Mouse (Mus musculus) v-Abl transformed pro-B cells (cell line): ENCODE data around the gene D5Ertd579e.

Source experiments
- in situ Hi-C, 2 experiments: fragments of 400-800 bp; cut with MboI; formaldehyde crosslinking; loops; one replicate each; pipeline ENCODE4 v1.15.1; 2025; ENCODE audit not compliant: unreplicated experiment in 2 of 2

The D5Ertd579e gene

GRCm38 (mm10) chr5:36695461-36696231, at the start of gene D5Ertd579e:
Gene D5Ertd579e, minus strand, starts transcription at chr5:36696024.
- in situ Hi-C loops = no loop called here

- in situ Hi-C loops = loop anchor here (5.0 to 25.0 kb wide), 5 partner anchors 140 to 757 kb away; partner anchors contain the start of gene Grpel1 (in 2 of the 2)
Observed at GRCm38 (mm10) chr5:36742126-36742848, 46.5 kb upstream of the D5Ertd579e start.

- in situ Hi-C loops = loop anchor here (5.0 to 25.0 kb wide), 5 partner anchors 138 to 755 kb away; partner anchors contain the start of gene Grpel1 (in 2 of the 2)
Observed at GRCm38 (mm10) chr5:36739829-36740228, 44.0 kb upstream of the D5Ertd579e start.

- in situ Hi-C loops = loop anchor here in 1 of 2 experiments (25.0 kb wide), 1 partner anchor 427 kb away; no protein-coding TSS in a partner anchor
Observed at GRCm38 (mm10) chr5:36738799-36739615, 43.2 kb upstream of the D5Ertd579e start.

- in situ Hi-C loops = loop anchor here in 1 of 2 experiments (25.0 kb wide), 1 partner anchor 425 kb away; no protein-coding TSS in a partner anchor
Observed at GRCm38 (mm10) chr5:36737765-36738164, 41.9 kb upstream of the D5Ertd579e start.

- in situ Hi-C loops = loop anchor here in 1 of 2 experiments (25.0 kb wide), 1 partner anchor 424 kb away; no protein-coding TSS in a partner anchor
Observed at GRCm38 (mm10) chr5:36736009-36736408, 40.2 kb upstream of the D5Ertd579e start.

GRCm38 (mm10) chr5:36735106-36735505, 39.3 kb upstream of the D5Ertd579e start:
- in situ Hi-C loops = loop anchor here in 1 of 2 experiments (25.0 kb wide), 1 partner anchor 423 kb away; no protein-coding TSS in a partner anchor

- in situ Hi-C loops = loop anchor here in 1 of 2 experiments (25.0 kb wide), 1 partner anchor 421 kb away; no protein-coding TSS in a partner anchor
Observed at GRCm38 (mm10) chr5:36733405-36733804, 37.6 kb upstream of the D5Ertd579e start.

GRCm38 (mm10) chr5:36731901-36732652, 36.3 kb upstream of the D5Ertd579e start:
- in situ Hi-C loops = loop anchor here in 1 of 2 experiments (25.0 kb wide), 1 partner anchor 420 kb away; no protein-coding TSS in a partner anchor

GRCm38 (mm10) chr5:36730689-36731088, 34.9 kb upstream of the D5Ertd579e start:
- in situ Hi-C loops = loop anchor here in 1 of 2 experiments (25.0 kb wide), 1 partner anchor 418 kb away; no protein-coding TSS in a partner anchor

- in situ Hi-C loops = loop anchor here in 1 of 2 experiments (25.0 kb wide), 1 partner anchor 418 kb away; no protein-coding TSS in a partner anchor
Observed at GRCm38 (mm10) chr5:36729923-36730322, 34.1 kb upstream of the D5Ertd579e start.

GRCm38 (mm10) chr5:36729086-36729473, 33.3 kb upstream of the D5Ertd579e start:
- in situ Hi-C loops = loop anchor here in 1 of 2 experiments (25.0 kb wide), 1 partner anchor 417 kb away; no protein-coding TSS in a partner anchor

- in situ Hi-C loops = loop anchor here in 1 of 2 experiments (25.0 kb wide), 1 partner anchor 416 kb away; no protein-coding TSS in a partner anchor
Observed at GRCm38 (mm10) chr5:36728403-36729085, 32.7 kb upstream of the D5Ertd579e start.

- in situ Hi-C loops = loop anchor here in 1 of 2 experiments (25.0 kb wide), 1 partner anchor 415 kb away; no protein-coding TSS in a partner anchor
Observed at GRCm38 (mm10) chr5:36727776-36728175, 32.0 kb upstream of the D5Ertd579e start.

- in situ Hi-C loops = loop anchor here in 1 of 2 experiments (25.0 kb wide), 1 partner anchor 415 kb away; no protein-coding TSS in a partner anchor
Observed at GRCm38 (mm10) chr5:36727136-36727535, 31.3 kb upstream of the D5Ertd579e start.

GRCm38 (mm10) chr5:36726387-36726801, 30.6 kb upstream of the D5Ertd579e start:
- in situ Hi-C loops = loop anchor here in 1 of 2 experiments (25.0 kb wide), 1 partner anchor 414 kb away; no protein-coding TSS in a partner anchor

GRCm38 (mm10) chr5:36725861-36726260, 30.0 kb upstream of the D5Ertd579e start:
- in situ Hi-C loops = loop anchor here in 1 of 2 experiments (25.0 kb wide), 1 partner anchor 414 kb away; no protein-coding TSS in a partner anchor

- in situ Hi-C loops = no loop called here
Observed at GRCm38 (mm10) chr5:36724274-36724673, 28.4 kb upstream of the D5Ertd579e start.
